Mouse (Mus musculus) MEL (cell line): Measurements from ENCODE around the gene Arhgap24. TPM values are rescaled to one million over a fixed set of nuclear protein-coding genes. Genes with fewer than 3 reads are reported as not detected.

Experiments
- DNase-seq: peaks from one replicate; pipeline ENCODE4 v3.0.0; 2011; ENCODE audit warnings: low read depth, low spot score
- H3K27ac ChIP-seq: 2 replicates; pipeline ENCODE4 v1.5.1; 2012; ENCODE audit warnings: low read depth, mild to moderate bottlenecking, control low read depth, low read length, moderate library complexity; ENCODE audit not compliant: control insufficient read depth
- H3K27me3 ChIP-seq, 2 experiments: fragments of 150-350 bp in 1 of 2; sonication (generic) in 1 of 2; 2 replicates each; pipeline ENCODE4 v1.6.1; 2012; ENCODE audit warnings: low read length in 2 of 2, mild to moderate bottlenecking in 2 of 2, improper control_type of control experiment in 1 of 2, moderate library complexity in 1 of 2; ENCODE audit not compliant: insufficient read depth in 2 of 2, control insufficient read depth in 1 of 2
- H3K36me3 ChIP-seq, 2 experiments: 2 replicates each; pipeline ENCODE4 v1.6.1; 2012 to 2014; ENCODE audit warnings: low read length in 2 of 2, improper control_type of control experiment in 1 of 2, inconsistent platforms in 1 of 2, mild to moderate bottlenecking in 1 of 2; ENCODE audit not compliant: insufficient read depth in 2 of 2, control insufficient read depth in 1 of 2
- H3K4me1 ChIP-seq, 2 experiments: fragments of 150-350 bp in 1 of 2; sonication (generic) in 1 of 2; 2 replicates each; pipeline ENCODE4 v1.6.1; 2012; ENCODE audit warnings: low read length in 2 of 2, improper control_type of control experiment in 1 of 2, mild to moderate bottlenecking in 1 of 2; ENCODE audit not compliant: insufficient read depth in 2 of 2, control insufficient read depth in 1 of 2
- H3K4me3 ChIP-seq, 2 experiments: fragments of 150-350 bp in 1 of 2; sonication (generic) in 1 of 2; 2 replicates each; pipeline ENCODE4 v1.5.1; 2012; ENCODE audit warnings: low read depth in 2 of 2, low read length in 2 of 2, mild to moderate bottlenecking in 2 of 2, moderate library complexity in 2 of 2, control low read depth in 1 of 2, improper control_type of control experiment in 1 of 2; ENCODE audit not compliant: control insufficient read depth in 1 of 2, insufficient read depth in 1 of 2
- H3K79me2 ChIP-seq: 2 replicates; pipeline ENCODE4 v1.6.1; 2012; ENCODE audit warnings: mild to moderate bottlenecking, low read length, moderate library complexity; ENCODE audit not compliant: control insufficient read depth, poor library complexity, insufficient read depth
- H3K9ac ChIP-seq: 2 replicates; pipeline ENCODE4 v1.6.1; 2012; ENCODE audit warnings: low read depth, mild to moderate bottlenecking, control low read depth, low read length, moderate library complexity; ENCODE audit not compliant: control insufficient read depth, poor library complexity, severe bottlenecking
- H3K9me3 ChIP-seq: fragments of 150-350 bp; sonication (generic); replicated peaks from 2 replicates; pipeline ENCODE4 v1.6.1; 2012; ENCODE audit warnings: mild to moderate bottlenecking, low read length, improper control_type of control experiment, moderate library complexity; ENCODE audit not compliant: insufficient read depth
- BHLHE40 ChIP-seq: IDR thresholded peaks from 2 replicates; pipeline ENCODE4 v1.6.1; 2012; ENCODE audit warnings: low read depth, mild to moderate bottlenecking, inconsistent platforms, low read length, improper control_type of control experiment, borderline replicate concordance
- CHD1 ChIP-seq: IDR thresholded peaks from 2 replicates; pipeline ENCODE4 v1.6.1; 2012; ENCODE audit warnings: low read depth, mild to moderate bottlenecking, inconsistent platforms, low read length, improper control_type of control experiment
- CTCF ChIP-seq, 3 experiments: IDR thresholded peaks in 2 of 3; conservative IDR thresholded peaks in 1 of 3; 2 replicates each; pipeline ENCODE4 v1.5.1; 2011 to 2012; ENCODE audit warnings: low read length in 3 of 3, low read depth in 2 of 3, mild to moderate bottlenecking in 2 of 3, improper control_type of control experiment in 1 of 3, inconsistent platforms in 1 of 3, mixed read lengths in 1 of 3, moderate library complexity in 1 of 3; ENCODE audit not compliant: control insufficient read depth in 1 of 3, insufficient read depth in 1 of 3, poor library complexity in 1 of 3, severe bottlenecking in 1 of 3
- E2F4 ChIP-seq: IDR thresholded peaks from 2 replicates; pipeline ENCODE4 v1.6.1; 2011; ENCODE audit warnings: low read depth, low read length, improper control_type of control experiment, borderline replicate concordance
- ELF1 ChIP-seq: IDR thresholded peaks from 2 replicates; pipeline ENCODE4 v1.6.1; 2014; ENCODE audit warnings: low read depth, mild to moderate bottlenecking, inconsistent platforms, low read length, improper control_type of control experiment, moderate library complexity
- EP300 ChIP-seq, 2 experiments: IDR thresholded peaks; 2 replicates each; pipeline ENCODE4 v1.6.1; 2011; ENCODE audit warnings: improper control_type of control experiment in 2 of 2, low read length in 2 of 2, low read depth in 1 of 2, mild to moderate bottlenecking in 1 of 2
- ETS1 ChIP-seq: IDR thresholded peaks from 2 replicates; pipeline ENCODE4 v1.6.1; 2012; ENCODE audit warnings: low read depth, mild to moderate bottlenecking, inconsistent platforms, low read length, improper control_type of control experiment, moderate library complexity
- GATA1 ChIP-seq: IDR thresholded peaks from 2 replicates; pipeline ENCODE4 v1.6.1; 2011; ENCODE audit warnings: low read depth, low read length, improper control_type of control experiment
- MAFK ChIP-seq: IDR thresholded peaks from 2 replicates; pipeline ENCODE4 v1.6.1; 2011; ENCODE audit warnings: low read depth, mild to moderate bottlenecking, low read length, improper control_type of control experiment, borderline replicate concordance
- MAX ChIP-seq: IDR thresholded peaks from 2 replicates; pipeline ENCODE4 v1.6.1; 2011; ENCODE audit warnings: low read length, improper control_type of control experiment
- MEF2A ChIP-seq: IDR thresholded peaks from 2 replicates; pipeline ENCODE4 v1.6.1; 2014; ENCODE audit warnings: low read depth, mild to moderate bottlenecking, inconsistent platforms, low read length, improper control_type of control experiment; ENCODE audit not compliant: poor library complexity, insufficient replicate concordance, severe bottlenecking; ENCODE audit errors: extremely low read depth
- MYB ChIP-seq: IDR thresholded peaks from 2 replicates; pipeline ENCODE4 v1.6.1; 2011; ENCODE audit warnings: mild to moderate bottlenecking, low read depth, low read length, improper control_type of control experiment
- MYC ChIP-seq: IDR thresholded peaks from 2 replicates; pipeline ENCODE4 v1.6.1; 2011; ENCODE audit warnings: low read depth, mild to moderate bottlenecking, low read length, improper control_type of control experiment, moderate library complexity
- NELFE ChIP-seq: IDR thresholded peaks from 2 replicates; pipeline ENCODE4 v1.6.1; 2011; ENCODE audit warnings: low read depth, low read length, improper control_type of control experiment
- NRF1 ChIP-seq: IDR thresholded peaks from 2 replicates; pipeline ENCODE4 v1.6.1; 2014; ENCODE audit warnings: low read depth, mild to moderate bottlenecking, inconsistent platforms, low read length, improper control_type of control experiment, moderate library complexity; ENCODE audit not compliant: poor library complexity, insufficient read depth, severe bottlenecking
- POLR2AphosphoS2 ChIP-seq: IDR thresholded peaks from 2 replicates; pipeline ENCODE4 v1.6.1; 2011; ENCODE audit warnings: low read length, improper control_type of control experiment
- POLR2AphosphoS5 ChIP-seq: IDR thresholded peaks from 2 replicates; pipeline ENCODE4 v1.6.1; 2012; ENCODE audit warnings: low read depth, borderline replicate concordance, mild to moderate bottlenecking, inconsistent platforms, low read length, moderate library complexity, mixed read lengths
- RAD21 ChIP-seq: IDR thresholded peaks from 2 replicates; pipeline ENCODE4 v1.6.1; 2011; ENCODE audit warnings: mild to moderate bottlenecking, low read depth, low read length, improper control_type of control experiment
- UBTF ChIP-seq: IDR thresholded peaks from 2 replicates; pipeline ENCODE4 v1.6.1; 2012; ENCODE audit warnings: low read depth, mild to moderate bottlenecking, inconsistent platforms, low read length, improper control_type of control experiment, moderate library complexity, borderline replicate concordance; ENCODE audit not compliant: insufficient read depth
- USF2 ChIP-seq, 2 experiments: IDR thresholded peaks; 2 replicates each; pipeline ENCODE4 v1.6.1; 2011 to 2012; ENCODE audit warnings: improper control_type of control experiment in 2 of 2, low read length in 2 of 2, borderline replicate concordance in 1 of 2, inconsistent platforms in 1 of 2, low read depth in 1 of 2, mild to moderate bottlenecking in 1 of 2; ENCODE audit not compliant: insufficient read depth in 1 of 2
- ZC3H11A ChIP-seq: IDR thresholded peaks from 2 replicates; pipeline ENCODE4 v1.6.1; 2012; ENCODE audit warnings: low read depth, mild to moderate bottlenecking, inconsistent platforms, low read length, improper control_type of control experiment
- ZMIZ1 ChIP-seq: IDR thresholded peaks from 2 replicates; pipeline ENCODE4 v1.6.1; 2012; ENCODE audit warnings: low read depth, mild to moderate bottlenecking, inconsistent platforms, low read length, improper control_type of control experiment, moderate library complexity
- ZNF384 ChIP-seq: IDR thresholded peaks from 2 replicates; pipeline ENCODE4 v1.6.1; 2012; ENCODE audit warnings: low read depth, mild to moderate bottlenecking, inconsistent platforms, low read length, improper control_type of control experiment
- polyA plus RNA-seq, 2 experiments: library from polyadenylated mRNA; stranded (reverse) in 1 of 2; unstranded in 1 of 2; fragments of >175 nt in 1 of 2; fragments of >200 nt in 1 of 2; gene quantifications; 2 replicates each; pipeline versions ENCODE4 v1.2.1 to v1.2.4; 2012; ENCODE audit warnings: low replicate concordance in 2 of 2, low read depth in 1 of 2; ENCODE audit not compliant: insufficient read length in 2 of 2, insufficient read depth in 1 of 2, missing spikeins in 1 of 2
- total RNA-seq: library from RNA; depleted of rRNA; stranded (reverse); fragments of 300-350 nt; gene quantifications from 2 replicates; pipeline ENCODE4 v1.2.3, GENCODE M21; 2012

Arhgap24 gene
- total and polyA plus RNA-seq, 3 experiments, result not detected

- no peaks in the 10 kb centered on the region for H3K9me3 ChIP-seq
- no peaks in the 10 kb centered on the region for H3K36me3 ChIP-seq
- H3K27me3 ChIP-seq, result no peaks in the 10 kb centered on the region
- DNase-seq, result no peak
- H3K27ac ChIP-seq, result no peak overlapping the region
- TF ChIP-seq POLR2AphosphoS2, result no peak
- no peak for TF ChIP-seq MYC
- no peak for TF ChIP-seq GATA1
- TF ChIP-seq NRF1, result no peak
- TF ChIP-seq RAD21, result no peak
- TF ChIP-seq NELFE, result no peak
- no peak for TF ChIP-seq CTCF (IDR thresholded peaks at IDR 0.05 in 2 of 3, conservative IDR thresholded peaks at IDR 0.05 in 1 of 3; ENCODE audit: control insufficient read depth in 1 of 3, insufficient read depth in 1 of 3, low read depth in 2 of 3, low read length in 3 of 3, poor library complexity in 1 of 3, severe bottlenecking in 1 of 3)
- no peak for TF ChIP-seq BHLHE40
- TF ChIP-seq CHD1, result no peak
- TF ChIP-seq MEF2A, result no peak
- TF ChIP-seq MAX, result no peak
- no peak for TF ChIP-seq ZNF384
- TF ChIP-seq ELF1, result no peak
- H3K9ac ChIP-seq, result no peak overlapping the region
- H3K4me1 ChIP-seq, result no peaks in the 10 kb centered on the region
- H3K79me2 ChIP-seq, result no peaks in the 10 kb centered on the region
- no peak overlapping the region for H3K4me3 ChIP-seq
Observed at GRCm38 (mm10) chr5:102629362-102629771, 148.2 kb downstream of the Arhgap24 start.

DNA sequence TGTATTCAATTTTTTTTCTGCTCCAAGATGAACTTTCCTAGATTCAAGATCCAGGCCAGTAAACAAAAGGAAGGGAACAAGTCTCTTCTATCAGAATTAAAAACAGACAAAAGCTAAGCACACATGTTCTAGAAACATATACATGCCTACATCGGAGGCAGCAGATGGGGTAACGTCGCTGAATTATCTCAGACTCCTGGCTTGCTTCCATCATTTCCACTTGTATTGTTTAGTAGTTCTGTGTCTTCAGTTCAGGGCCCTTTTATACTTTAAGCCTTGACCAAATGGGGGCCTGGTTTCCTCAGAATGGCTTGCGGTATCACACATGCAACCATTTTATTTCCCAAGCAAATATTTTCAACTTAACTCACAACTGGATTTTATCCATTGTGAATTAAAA lies 154.4 kb downstream of the Arhgap24 start:
- H3K27me3 ChIP-seq, result no peaks in the 10 kb centered on the region
- no peaks in the 10 kb centered on the region for H3K79me2 ChIP-seq
- H3K9me3 ChIP-seq, result no peaks in the 10 kb centered on the region
- no peak for DNase-seq
- no peaks in the 10 kb centered on the region for H3K36me3 ChIP-seq
- no peak overlapping the region for H3K4me3 ChIP-seq
- no peak overlapping the region for H3K27ac ChIP-seq
- no peak for TF ChIP-seq ZNF384
- no peaks in the 10 kb centered on the region for H3K4me1 ChIP-seq
- H3K9ac ChIP-seq, result no peak overlapping the region

- Histone ChIP-seq H3K79me2 (no peaks in the 10 kb centered on the region), H3K36me3 (no peaks in the 10 kb centered on the region), H3K4me3 (no peak overlapping the region), H3K4me1 (no peaks in the 10 kb centered on the region), H3K9me3 (no peaks in the 10 kb centered on the region), H3K27ac (no peak overlapping the region), H3K9ac (no peak overlapping the region), H3K27me3 (no peaks in the 10 kb centered on the region)
- DNase-seq, result no peak
- TF ChIP-seq MAFK (no peak), USF2 (IDR thresholded peaks at IDR 0.05; ENCODE audit: borderline replicate concordance in 1 of 2, insufficient read depth in 1 of 2, low read depth in 1 of 2, low read length in 2 of 2) (no peak), POLR2AphosphoS5 (no peak), ZMIZ1 (no peak), UBTF (no peak), ETS1 (no peak), MYB (no peak), NELFE (no peak), ZC3H11A (no peak), CHD1 (no peak), EP300 (IDR thresholded peaks at IDR 0.05; ENCODE audit: low read depth in 1 of 2, low read length in 2 of 2) (no peak), E2F4 (no peak), BHLHE40 (no peak), MAX (no peak), RAD21 (no peak), MYC (no peak)
Observed at GRCm38 (mm10) chr5:102639782-102640559, 158.8 kb downstream of the Arhgap24 start.
